Mouse (Mus musculus): ENCODE measurements around the gene Ehmt2.
A peak's percentile ranks its signal among the peaks of the same experiment; 100 is the strongest.
"Not testable (repeated sequence)": the region's sequence is repeated elsewhere in the genome, so short reads cannot be mapped to it uniquely, and the experiment has no call there.

Gene Ehmt2

GRCm38 (mm10) chr17:34924258-34924657, 26.0 kb downstream of the Ehmt2 start:
- ATAC-seq (ENCODE audit: low TSS enrichment) = no peak

- peak; percentile 40; the same call in 1 of the 2 replicates for ATAC-seq (ENCODE audit: low TSS enrichment)
Measured at GRCm38 (mm10) chr17:34927306-34928019, 29.2 kb downstream of the Ehmt2 start.

- ATAC-seq (ENCODE audit: low TSS enrichment) = no peak
Measured at GRCm38 (mm10) chr17:34928841-34929240, 30.6 kb downstream of the Ehmt2 start.

GRCm38 (mm10) chr17:34931061-34931734, 32.9 kb downstream of the Ehmt2 start, which contains the start of gene Neu1:
Gene Neu1, plus strand, starts transcription at chr17:34931253.
- peak; percentile 90 for ATAC-seq (ENCODE audit: low TSS enrichment)

- ATAC-seq (ENCODE audit: low TSS enrichment) = peak; percentile 44; the same call in 1 of the 2 replicates
Measured at GRCm38 (mm10) chr17:34931735-34932098, 33.4 kb downstream of the Ehmt2 start.

GRCm38 (mm10) chr17:34932287-34932686, 34.0 kb downstream of the Ehmt2 start:
- ATAC-seq (ENCODE audit: low TSS enrichment) = no peak

GRCm38 (mm10) chr17:34934031-34934430, 35.8 kb downstream of the Ehmt2 start:
- ATAC-seq (ENCODE audit: low TSS enrichment) = no peak

- ATAC-seq (ENCODE audit: low TSS enrichment) = no peak
Measured at GRCm38 (mm10) chr17:34934830-34935229, 36.6 kb downstream of the Ehmt2 start.

- ATAC-seq (ENCODE audit: low TSS enrichment) = no peak
Measured at GRCm38 (mm10) chr17:34937960-34938505, 39.8 kb downstream of the Ehmt2 start.

- ATAC-seq (ENCODE audit: low TSS enrichment) = no peak
Measured at GRCm38 (mm10) chr17:34941344-34942041, 43.2 kb downstream of the Ehmt2 start.

GRCm38 (mm10) chr17:34943128-34943815, 45.0 kb downstream of the Ehmt2 start:
- no peak for ATAC-seq (ENCODE audit: low TSS enrichment)

- ATAC-seq (ENCODE audit: low TSS enrichment) = no peak
Measured at GRCm38 (mm10) chr17:34944362-34944761, 46.1 kb downstream of the Ehmt2 start.

GRCm38 (mm10) chr17:34946486-34947140, 48.3 kb downstream of the Ehmt2 start:
- no peak for ATAC-seq (ENCODE audit: low TSS enrichment)

- ATAC-seq (ENCODE audit: low TSS enrichment) = no peak
Measured at GRCm38 (mm10) chr17:34947606-34948005, 49.3 kb downstream of the Ehmt2 start.

- ATAC-seq (ENCODE audit: low TSS enrichment) = not testable (repeated sequence)
Measured at GRCm38 (mm10) chr17:34948721-34949552, 50.7 kb downstream of the Ehmt2 start.

- ATAC-seq (ENCODE audit: low TSS enrichment) = no peak
Measured at GRCm38 (mm10) chr17:34949553-34949969, 51.3 kb downstream of the Ehmt2 start.

- no peak for ATAC-seq (ENCODE audit: low TSS enrichment)
Measured at GRCm38 (mm10) chr17:34950514-34951455, 52.5 kb downstream of the Ehmt2 start.

- ATAC-seq (ENCODE audit: low TSS enrichment) = peak; percentile 66
Measured at GRCm38 (mm10) chr17:34951636-34952377, 53.5 kb downstream of the Ehmt2 start.
